Mouse (Mus musculus): ENCODE measurements around the gene Selenom. TPM values are rescaled to one million over a fixed set of nuclear protein-coding genes. Genes with fewer than 3 reads are reported as not detected.

Gene Selenom
- total RNA-seq, 2 experiments from 2014 or later: 128 to 155 TPM

- intact Hi-C loops (cut with DNase I): no loop called here
- no peak for DNase-seq (ENCODE audit: low spot score in 2 of 2)
Observed at GRCm38 (mm10) chr11:3509181-3510085, 5.1 kb upstream of the Selenom start.

GRCm38 (mm10) chr11:3510321-3510720, 4.2 kb upstream of the Selenom start:
- intact Hi-C loops (cut with DNase I): no loop called here
- no peak for DNase-seq (ENCODE audit: low spot score in 2 of 2)

- no peak for DNase-seq (ENCODE audit: low spot score in 2 of 2)
- intact Hi-C loops (cut with DNase I): no loop called here
Observed at GRCm38 (mm10) chr11:3513291-3513690, 1.2 kb upstream of the Selenom start.

GRCm38 (mm10) chr11:3515216-3515615, 732 bp downstream of the Selenom start:
- intact Hi-C loops (cut with DNase I): loop anchor here (2.0 kb wide), 1 partner anchor 42 kb away; no protein-coding TSS in a partner anchor
- no peak for DNase-seq (ENCODE audit: low spot score in 2 of 2)

GRCm38 (mm10) chr11:3515637-3516036, 1.2 kb downstream of the Selenom start:
- intact Hi-C loops (cut with DNase I): loop anchor here (2.0 kb wide), 1 partner anchor 43 kb away; no protein-coding TSS in a partner anchor
- DNase-seq (ENCODE audit: low spot score in 2 of 2): no peak

GRCm38 (mm10) chr11:3516121-3516520, 1.6 kb downstream of the Selenom start:
- intact Hi-C loops (cut with DNase I): no loop called here

GRCm38 (mm10) chr11:3516859-3517845, 2.7 kb downstream of the Selenom start:
- no peak for DNase-seq (ENCODE audit: low spot score in 2 of 2)
- intact Hi-C loops (cut with DNase I): no loop called here

More at GRCm38 (mm10) chr11:3516121-3516520, 1.6 kb downstream of the Selenom start:
- no peak for DNase-seq (ENCODE audit: low spot score in 2 of 2)

- intact Hi-C loops (cut with DNase I): no loop called here
- DNase-seq (ENCODE audit: low spot score in 2 of 2): no peak
Observed at GRCm38 (mm10) chr11:3517846-3518732, 3.6 kb downstream of the Selenom start.

GRCm38 (mm10) chr11:3519051-3519726, 4.7 kb downstream of the Selenom start:
- DNase-seq (ENCODE audit: low spot score in 2 of 2): no peak
- intact Hi-C loops (cut with DNase I): no loop called here

- intact Hi-C loops (cut with DNase I): no loop called here
- no peak for DNase-seq (ENCODE audit: low spot score in 2 of 2)
Observed at GRCm38 (mm10) chr11:3519756-3520398, 5.4 kb downstream of the Selenom start.

- intact Hi-C loops (cut with DNase I): no loop called here
- DNase-seq (ENCODE audit: low spot score in 2 of 2): no peak
Observed at GRCm38 (mm10) chr11:3520919-3521318, 6.4 kb downstream of the Selenom start.

- intact Hi-C loops (cut with DNase I): no loop called here
- DNase-seq (ENCODE audit: low spot score in 2 of 2): no peak
Observed at GRCm38 (mm10) chr11:3521339-3522224, 7.1 kb downstream of the Selenom start.

GRCm38 (mm10) chr11:3522285-3523000, 8.0 kb downstream of the Selenom start:
- intact Hi-C loops (cut with DNase I): no loop called here
- DNase-seq (ENCODE audit: low spot score in 2 of 2): no peak

- DNase-seq (ENCODE audit: low spot score in 2 of 2): no peak
- intact Hi-C loops (cut with DNase I): no loop called here
Observed at GRCm38 (mm10) chr11:3523840-3524582, 9.5 kb downstream of the Selenom start.

GRCm38 (mm10) chr11:3525560-3525959, 11.1 kb downstream of the Selenom start:
- DNase-seq (ENCODE audit: low spot score in 2 of 2): no peak
- intact Hi-C loops (cut with DNase I): no loop called here

GRCm38 (mm10) chr11:3526207-3526606, 11.7 kb downstream of the Selenom start:
- intact Hi-C loops (cut with DNase I): no loop called here
- no peak for DNase-seq (ENCODE audit: low spot score in 2 of 2)
